Mouse (Mus musculus) stomach, postnatal 0 days (tissue): ENCODE measurements around the gene AC161166.1.

ENCODE experiments used
- CTCF ChIP-seq: IDR thresholded peaks from 2 replicates; pipeline ENCODE4 v1.5.1; 2016; ENCODE audit warnings: antibody characterized with exemption, low read depth, mild to moderate bottlenecking, moderate library complexity
- EP300 ChIP-seq: optimal IDR thresholded peaks from 2 replicates; pipeline ENCODE3; 2016; ENCODE audit warnings: antibody characterized with exemption

DNA sequence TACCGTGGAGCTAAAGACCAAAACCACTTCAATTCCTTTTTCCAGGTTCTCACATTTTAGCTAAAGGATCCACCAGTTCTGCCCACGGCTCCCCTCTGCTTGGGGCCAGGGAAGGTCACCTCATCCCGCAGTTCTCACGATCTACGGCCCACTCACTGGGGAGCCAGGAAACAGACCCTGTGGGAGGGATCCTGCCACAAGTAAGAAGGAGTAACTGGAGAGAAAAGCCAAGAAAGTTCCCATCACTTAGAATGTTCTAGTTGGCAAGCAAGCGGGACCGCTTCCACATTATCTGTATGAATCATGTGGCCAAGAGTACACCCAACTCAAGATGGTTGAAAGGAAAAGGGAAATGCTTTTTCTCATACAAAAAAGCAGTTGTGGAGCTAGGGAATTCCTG, 35.4 kb downstream of the AC161166.1 start:
- TF ChIP-seq CTCF (no peak), EP300 (no peak)
